15 mouse cellular contexts compared by ENCODE assay signal in genomic region chr8:126860630-126861029, GRCm38 (mm10).
"Had no signal": no experiment of that assay in that cellular context is flagged by ENCODE, and none has a peak within 500 bp of the region (broad histone marks: within the 10 kb centered on the region; RNA-seq: fewer than 3 reads in every experiment).

No protein-coding gene starts in this region.

- H3K9me3 ChIP-seq: lung, embryonic 15.5 days; midbrain, embryonic 13.5 days; midbrain, embryonic 15.5 days; neural tube, embryonic 12.5 days had no signal

- DNase-seq: liver, postnatal 0 days; lung, adult 2 months; lung, postnatal 14 days; lung, postnatal 36 days; right cerebral cortex, postnatal 14 days; spleen, adult 18-20 months; thymus, adult 18-20 months; thymus, postnatal 25 days; thymus, postnatal 4 days had no signal

- H3K27ac ChIP-seq: lung, embryonic 15.5 days; macrophage; midbrain, embryonic 13.5 days; midbrain, embryonic 15.5 days; neural tube, embryonic 12.5 days had no signal

- H3K36me3 ChIP-seq: lung, embryonic 15.5 days; midbrain, embryonic 13.5 days; midbrain, embryonic 15.5 days; neural tube, embryonic 12.5 days had no signal

- H3K4me3 ChIP-seq: lung, embryonic 15.5 days; megakaryocyte, embryonic 14.5 days; midbrain, embryonic 13.5 days; midbrain, embryonic 15.5 days; neural tube, embryonic 12.5 days had no signal

- H3K9ac ChIP-seq: liver, postnatal 0 days; lung, embryonic 15.5 days; midbrain, embryonic 13.5 days; midbrain, embryonic 15.5 days; neural tube, embryonic 12.5 days had no signal

- H3K4me1 ChIP-seq: lung, embryonic 15.5 days; midbrain, embryonic 15.5 days; neural tube, embryonic 12.5 days had no signal
